Mouse (Mus musculus): Measurements from ENCODE around the gene Wapl.

Wapl gene

DNA sequence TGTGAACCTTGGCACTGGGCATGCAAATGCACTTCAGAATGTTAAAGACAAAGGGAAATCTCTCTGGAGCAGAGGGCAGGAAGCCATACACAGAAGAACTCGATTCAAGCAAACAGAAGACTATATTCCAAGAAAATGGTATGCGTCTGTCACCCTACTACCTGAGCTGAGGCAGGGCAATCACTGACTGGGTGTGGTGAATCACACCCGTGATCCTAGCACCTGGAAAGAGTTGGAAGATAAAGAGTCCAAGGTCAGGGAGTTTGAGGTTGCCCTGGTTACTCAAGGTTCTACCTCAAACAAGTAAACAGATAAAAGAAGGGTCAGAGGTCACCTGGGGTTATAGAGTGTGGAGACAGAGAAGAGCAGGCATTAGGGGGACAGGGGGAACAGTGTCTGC lies 100.0 kb downstream of the Wapl start:
- no peak for DNase-seq (ENCODE audit: low spot score in 2 of 2)

GRCm38 (mm10) chr14:34774231-34774630 lies 100.5 kb downstream of the Wapl start:
- DNase-seq (ENCODE audit: low spot score in 2 of 2) = no peak

DNA sequence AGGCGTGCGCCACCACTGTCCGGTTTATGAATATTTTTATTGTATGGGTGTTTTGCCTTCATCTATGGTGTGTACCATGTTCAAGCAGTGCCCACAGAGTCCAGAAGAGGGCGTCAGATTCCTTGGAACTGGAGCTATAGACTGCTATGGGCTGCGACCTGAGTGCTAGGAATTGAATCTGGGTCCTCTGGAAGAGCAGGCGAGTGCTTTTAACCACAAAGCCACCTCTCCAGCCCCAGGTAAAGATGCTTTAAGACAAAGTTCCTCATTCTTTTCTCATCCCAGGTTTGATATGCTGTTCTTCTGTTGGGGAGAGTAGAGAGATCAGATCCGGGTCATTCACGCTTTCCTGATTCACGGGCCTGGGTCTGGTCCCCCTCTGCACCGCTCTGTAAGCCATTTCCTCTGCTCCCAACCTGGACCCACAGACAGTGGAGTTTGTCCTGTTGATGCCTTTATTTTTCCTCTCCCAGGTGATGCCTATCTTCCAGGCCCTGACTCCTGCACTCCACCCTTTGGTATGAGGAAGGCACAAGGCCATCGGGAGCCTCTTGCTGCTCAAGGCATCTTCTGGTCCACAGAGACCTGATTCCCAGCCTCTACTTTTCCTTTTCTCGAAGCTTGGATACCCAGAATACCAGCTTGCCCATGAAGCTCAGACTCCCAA lies 103.1 kb downstream of the Wapl start:
- DNase-seq (ENCODE audit: low spot score in 2 of 2) = no peak

- peak in 1 of 2 experiments; percentile 72 for DNase-seq (ENCODE audit: low spot score in 2 of 2)
Observed at GRCm38 (mm10) chr14:34777810-34778209, 104.1 kb downstream of the Wapl start.

- DNase-seq (ENCODE audit: low spot score in 2 of 2) = peak in 1 of 2 experiments; percentile 1
Observed at GRCm38 (mm10) chr14:34778760-34779159, 105.0 kb downstream of the Wapl start.

DNA sequence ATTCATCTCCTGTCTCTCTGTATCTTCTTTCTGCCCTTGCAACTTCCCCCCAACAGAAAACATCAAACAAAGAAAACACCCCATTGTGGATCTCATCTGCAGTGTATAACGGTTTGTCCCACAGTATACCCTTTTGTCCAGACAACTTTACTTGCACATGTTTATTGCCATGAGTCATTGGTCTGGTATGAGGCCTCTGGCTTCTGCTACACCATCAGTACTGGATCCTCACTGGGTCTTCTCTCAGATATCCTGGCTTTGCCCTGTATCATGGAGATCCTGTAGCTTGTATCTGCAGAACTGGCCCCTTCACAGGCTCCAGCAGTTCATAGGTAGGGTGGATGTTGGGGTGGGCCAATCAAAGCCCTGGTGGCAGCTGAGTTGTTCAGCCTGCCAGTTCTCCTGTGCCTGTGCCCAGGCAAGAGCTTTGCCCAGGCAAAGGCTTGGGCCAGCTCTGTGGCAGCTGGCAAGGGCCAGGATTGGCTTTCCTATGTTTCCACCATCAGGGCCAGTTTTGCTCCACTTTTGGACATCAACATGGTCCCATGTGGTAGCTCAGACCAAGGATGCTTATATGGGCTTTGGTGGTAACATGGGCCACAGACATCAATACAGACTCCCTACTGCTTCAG lies 119.8 kb downstream of the Wapl start:
- no peak for DNase-seq (ENCODE audit: low spot score in 2 of 2)
